Mouse (Mus musculus) neural tube, embryonic 14.5 days (tissue): ENCODE measurements around the gene D930048N14Rik. TPM values are rescaled to one million over a fixed set of nuclear protein-coding genes. Genes with fewer than 3 reads are reported as not detected.
"Not testable (repeated sequence)": the region's sequence is repeated elsewhere in the genome, so short reads cannot be mapped to it uniquely, and the experiment has no call there.

Experiments used
- ATAC-seq: fragments of 200-750 bp; cut with Nextera tagmentation; 2 replicates; pipeline ENCODE4 v1.8.0; 2017; ENCODE audit warnings: low read depth, mild to moderate bottlenecking, moderate TSS enrichment, moderate library complexity
- H3K27ac ChIP-seq: fragments of 300-500 bp; sonication (generic); 2 replicates; pipeline ENCODE4 v1.5.1; 2014; ENCODE audit warnings: low read depth, mild to moderate bottlenecking, control low read depth, low read length, moderate library complexity, mixed read lengths
- H3K27me3 ChIP-seq: fragments of 300-500 bp; sonication (generic); 2 replicates; pipeline ENCODE4 v1.6.1; 2014; ENCODE audit warnings: low read length; ENCODE audit not compliant: control insufficient read depth, insufficient read depth
- H3K36me3 ChIP-seq: fragments of 300-500 bp; sonication (generic); 2 replicates; pipeline ENCODE4 v1.6.1; 2014; ENCODE audit warnings: low read length, mixed read lengths; ENCODE audit not compliant: control insufficient read depth, insufficient read depth
- H3K4me1 ChIP-seq: fragments of 300-500 bp; sonication (generic); 2 replicates; pipeline ENCODE4 v1.6.1; 2014; ENCODE audit warnings: low read length; ENCODE audit not compliant: control insufficient read depth, insufficient read depth
- H3K4me2 ChIP-seq: fragments of 300-500 bp; sonication (generic); 2 replicates; pipeline ENCODE4 v1.6.1; 2014; ENCODE audit warnings: mild to moderate bottlenecking, low read depth, low read length, control low read depth
- H3K4me3 ChIP-seq: fragments of 300-500 bp; sonication (generic); 2 replicates; pipeline ENCODE4 v1.5.1; 2014; ENCODE audit warnings: low read depth, low read length, control low read depth, mixed read lengths
- H3K9ac ChIP-seq: fragments of 300-500 bp; sonication (generic); replicated peaks from 2 replicates; pipeline ENCODE4 v1.6.1; 2014; ENCODE audit warnings: low read depth, mild to moderate bottlenecking, control low read depth, low read length, mixed read lengths
- H3K9me3 ChIP-seq: fragments of 300-500 bp; sonication (generic); 2 replicates; pipeline ENCODE4 v1.6.1; 2016; ENCODE audit warnings: low read length; ENCODE audit not compliant: control insufficient read depth
- WGBS: fragments of 180-500 bp; shearing (Covaris S2); extraction: QIAGEN DNeasy Blood & Tissue Kit; methylation state at CpG from one replicate; pipeline ENCODE4 v1.1.7; 2014; 5-methylcytosine and 5-hydroxymethylcytosine counted together
- polyA plus RNA-seq: library from polyadenylated mRNA; unstranded; fragments of >200 nt; fragmentation: Nextera tagmentation; extraction: Ambion mirVana; gene quantifications from 2 replicates; pipeline ENCODE4 v1.2.1, GENCODE M21; 2014

The D930048N14Rik gene
- polyA plus RNA-seq, 1 experiment from 2014 or later = 1.7 TPM

GRCm38 (mm10) chr11:51625187-51625820 is 25.4 kb upstream of the D930048N14Rik start:
- no peak overlapping the region for H3K9ac ChIP-seq
- WGBS = 83% methylated on average over 5 of the region's 5 CpGs
- H3K4me2 ChIP-seq = no peak overlapping the region
- no peaks in the 10 kb centered on the region for H3K27me3 ChIP-seq
- no peak overlapping the region for H3K4me3 ChIP-seq
- no peak overlapping the region for H3K27ac ChIP-seq
- no peaks in the 10 kb centered on the region for H3K9me3 ChIP-seq
- H3K36me3 ChIP-seq = peaks cover 63% of the 10 kb centered on the region
- H3K4me1 ChIP-seq = peaks cover 4% of the 10 kb centered on the region
- no peak for ATAC-seq

- H3K9ac ChIP-seq = no peak overlapping the region
- no peak overlapping the region for H3K4me3 ChIP-seq
- ATAC-seq = no peak
- no peaks in the 10 kb centered on the region for H3K4me1 ChIP-seq
- H3K27me3 ChIP-seq = no peaks in the 10 kb centered on the region
- H3K4me2 ChIP-seq = no peak overlapping the region
- no peak overlapping the region for H3K27ac ChIP-seq
- peaks cover 58% of the 10 kb centered on the region for H3K36me3 ChIP-seq
- no peaks in the 10 kb centered on the region for H3K9me3 ChIP-seq
- 94% methylated on average over 9 of the region's 9 CpGs for WGBS
Measured at GRCm38 (mm10) chr11:51627425-51627824, 23.3 kb upstream of the D930048N14Rik start.

- H3K4me2 ChIP-seq = no peak overlapping the region
- H3K4me1 ChIP-seq = no peaks in the 10 kb centered on the region
- no peaks in the 10 kb centered on the region for H3K9me3 ChIP-seq
- H3K4me3 ChIP-seq = no peak overlapping the region
- H3K9ac ChIP-seq = no peak overlapping the region
- ATAC-seq = no peak
- no peak overlapping the region for H3K27ac ChIP-seq
- H3K27me3 ChIP-seq = no peaks in the 10 kb centered on the region
- 92% methylated on average over 8 of the region's 8 CpGs for WGBS
- H3K36me3 ChIP-seq = peaks cover 53% of the 10 kb centered on the region
Measured at GRCm38 (mm10) chr11:51627907-51628306, 22.8 kb upstream of the D930048N14Rik start.

GRCm38 (mm10) chr11:51629651-51630314 is 21.0 kb upstream of the D930048N14Rik start:
- Histone ChIP-seq H3K4me3 (no peak overlapping the region), H3K27ac (no peak overlapping the region), H3K27me3 (no peaks in the 10 kb centered on the region), H3K36me3 (peaks cover 35% of the 10 kb centered on the region), H3K4me1 (peaks cover 4% of the 10 kb centered on the region; the same call in 1 of the 2 replicates), H3K9me3 (no peaks in the 10 kb centered on the region), H3K9ac (no peak overlapping the region), H3K4me2 (no peak overlapping the region)
- 86% methylated on average over 15 of the region's 15 CpGs for WGBS
- no peak for ATAC-seq

GRCm38 (mm10) chr11:51632130-51632753 is 18.5 kb upstream of the D930048N14Rik start:
- Histone ChIP-seq H3K36me3 (peaks cover 17% of the 10 kb centered on the region), H3K4me2 (no peak overlapping the region), H3K4me1 (peaks cover 16% of the 10 kb centered on the region), H3K27me3 (no peaks in the 10 kb centered on the region), H3K9me3 (no peaks in the 10 kb centered on the region), H3K27ac (no peak overlapping the region), H3K4me3 (no peak overlapping the region), H3K9ac (no peak overlapping the region)
- no peak for ATAC-seq
- WGBS = 80% methylated on average over 6 of the region's 6 CpGs

GRCm38 (mm10) chr11:51633200-51633599 is 17.6 kb upstream of the D930048N14Rik start:
- not testable (repeated sequence) for H3K4me2 ChIP-seq, H3K27ac ChIP-seq, H3K27me3 ChIP-seq, H3K4me3 ChIP-seq, H3K9me3 ChIP-seq, H3K36me3 ChIP-seq, H3K9ac ChIP-seq, ATAC-seq
- peaks cover 16% of the 10 kb centered on the region for H3K4me1 ChIP-seq
- 97% methylated on average over 7 of the region's 7 CpGs for WGBS

- WGBS = 91% methylated on average over 3 of the region's 3 CpGs
Measured at GRCm38 (mm10) chr11:51633721-51634120, 17.0 kb upstream of the D930048N14Rik start.

GRCm38 (mm10) chr11:51635127-51635524 is 15.6 kb upstream of the D930048N14Rik start:
- peaks cover 16% of the 10 kb centered on the region for H3K4me1 ChIP-seq
- ATAC-seq = 0 out of 2 replicates have a peak, but pooled peaks have one; percentile 2
- 19% methylated on average over 6 of the region's 6 CpGs for WGBS
- no peaks in the 10 kb centered on the region for H3K9me3 ChIP-seq
- peak overlapping the region; percentile 75 for H3K4me2 ChIP-seq
- peak overlapping the region; percentile 81 for H3K27ac ChIP-seq
- no peaks in the 10 kb centered on the region for H3K27me3 ChIP-seq
- no peaks in the 10 kb centered on the region for H3K36me3 ChIP-seq
- peak overlapping the region; percentile 72 for H3K9ac ChIP-seq
- H3K4me3 ChIP-seq = peak overlapping the region; percentile 76

More at GRCm38 (mm10) chr11:51633721-51634120, 17.0 kb upstream of the D930048N14Rik start:
- no peak overlapping the region for H3K4me2 ChIP-seq
- no peak overlapping the region for H3K9ac ChIP-seq
- no peak overlapping the region for H3K4me3 ChIP-seq
- H3K27me3 ChIP-seq = no peaks in the 10 kb centered on the region
- no peak overlapping the region for H3K27ac ChIP-seq
- H3K4me1 ChIP-seq = peaks cover 16% of the 10 kb centered on the region
- ATAC-seq = no peak
- H3K9me3 ChIP-seq = no peaks in the 10 kb centered on the region
- 0 out of 2 replicates have a peak, but pooled peaks cover 5% of the 10 kb centered on the region for H3K36me3 ChIP-seq
